8 mouse cellular contexts compared by ENCODE assay signal in genomic region chr16:30008451-30009357, GRCm38 (mm10). TPM values are rescaled to one million over a fixed set of nuclear protein-coding genes. Genes with fewer than 3 reads are reported as not detected.
DNase-seq lines count a peak whose midpoint lies in the region; ATAC-seq and TF ChIP-seq lines count a peak whose summit lies in the region.

No protein-coding gene starts in this region.

- peaks cover 21% of the 10 kb centered on the region for H3K4me1 ChIP-seq in forebrain, embryonic 12.5 days
- H3K4me1 ChIP-seq in heart, embryonic 16.5 days (ENCODE audit: control insufficient read depth, insufficient read depth, low read length): peaks cover 26% of the 10 kb centered on the region
- peaks cover 24% of the 10 kb centered on the region for H3K4me1 ChIP-seq in liver, postnatal 0 days (ENCODE audit: insufficient read depth)
- H3K4me1 ChIP-seq in thymus, adult 2 months (replicated peaks; ENCODE audit: control insufficient read depth, insufficient read depth, low read length): peaks cover 10% of the 10 kb centered on the region

- peak; percentile 95 for ATAC-seq in forebrain, embryonic 12.5 days (ENCODE audit: low FRiP score)
- ATAC-seq in heart, embryonic 16.5 days (replicated peaks; ENCODE audit: extremely low read depth, insufficient read depth, low FRiP score): peak; percentile 97
- ATAC-seq in liver, postnatal 0 days: peak; percentile 86
- peak; percentile 31; the same call in 1 of the 2 replicates for ATAC-seq in neutrophil, adult 5-6 weeks (ENCODE audit: extremely low read depth, insufficient number of reproducible peaks, low FRiP score, poor library complexity, severe bottlenecking)

- no peaks in the 10 kb centered on the region for H3K9me3 ChIP-seq in forebrain, embryonic 12.5 days
- no peaks in the 10 kb centered on the region for H3K9me3 ChIP-seq in heart, embryonic 16.5 days (replicated peaks; ENCODE audit: control insufficient read depth, low read length)
- H3K9me3 ChIP-seq in liver, postnatal 0 days (ENCODE audit: low read length): no peaks in the 10 kb centered on the region

- WGBS in forebrain, embryonic 12.5 days: 1% methylated on average over 40 of the region's 62 CpGs
- WGBS in heart, embryonic 16.5 days: under 1% methylated on average over 60 of the region's 62 CpGs
- 3% methylated on average over 39 of the region's 62 CpGs for WGBS in liver, postnatal 0 days (ENCODE audit: insufficient replicate concordance)
- WGBS in thymus, adult 2 months: 4% methylated on average over 62 of the region's 62 CpGs

- H3K27ac ChIP-seq in forebrain, embryonic 12.5 days: peak overlapping the region; percentile 78
- peak overlapping the region; percentile 96 for H3K27ac ChIP-seq in heart, embryonic 16.5 days (ENCODE audit: low read length)
- H3K27ac ChIP-seq in liver, postnatal 0 days (ENCODE audit: low read depth): peak overlapping the region; percentile 99
- H3K27ac ChIP-seq in thymus, adult 2 months (ENCODE audit: control insufficient read depth, insufficient read depth, low read length): no peak overlapping the region

- no peak for TF ChIP-seq POLR2A in brain, embryonic 14.5 days (IDR thresholded peaks at IDR 0.05; ENCODE audit: borderline replicate concordance, extremely low read depth, insufficient read depth, insufficient read length, poor library complexity, severe bottlenecking)
- no peak for TF ChIP-seq POLR2A in thymus, adult 2 months (IDR thresholded peaks at IDR 0.05; ENCODE audit: control insufficient read depth, extremely low read depth, insufficient read depth, low read length, poor library complexity)

- peak overlapping the region; percentile 46 for H3K4me3 ChIP-seq in forebrain, embryonic 12.5 days (replicated peaks)
- peak overlapping the region; percentile 64 for H3K4me3 ChIP-seq in heart, embryonic 16.5 days (ENCODE audit: low read length)
- H3K4me3 ChIP-seq in liver, postnatal 0 days (ENCODE audit: low read depth, low read length): peak overlapping the region; percentile 62
- peak overlapping the region; percentile 68 for H3K4me3 ChIP-seq in thymus, adult 2 months (ENCODE audit: control insufficient read depth, insufficient read depth, low read length)

- H3K4me2 ChIP-seq in forebrain, embryonic 12.5 days: peak overlapping the region; percentile 88
- H3K4me2 ChIP-seq in heart, embryonic 16.5 days (ENCODE audit: low read depth, low read length): peak overlapping the region; percentile 96
- peak overlapping the region; percentile 85 for H3K4me2 ChIP-seq in liver, postnatal 0 days (ENCODE audit: low read depth, low read length)

- peak; percentile 62 for TF ChIP-seq CTCF in brain, embryonic 14.5 days (IDR thresholded peaks at IDR 0.05; ENCODE audit: borderline replicate concordance, extremely low read depth, insufficient read depth, insufficient read length)
- peak; percentile 40 for TF ChIP-seq CTCF in liver, postnatal 0 days (IDR thresholded peaks at IDR 0.05; ENCODE audit: low read depth)
- peak; percentile 75; the same call in 1 of the 2 replicates for TF ChIP-seq CTCF in thymus, adult 2 months (IDR thresholded peaks at IDR 0.05; ENCODE audit: borderline replicate concordance, control insufficient read depth, extremely low read depth, insufficient read depth, low read length, poor library complexity)

- peak; percentile 63; the same call in 1 of the 2 replicates for TF ChIP-seq EP300 in liver, postnatal 0 days (IDR thresholded peaks at IDR 0.05; ENCODE audit: low read depth)

- peak; percentile 64 for DNase-seq in CD4-positive, CD25-positive, alpha-beta regulatory T cell, adult 2 months (ENCODE audit: low read depth, low spot score)
- DNase-seq in brain, embryonic 14.5 days (ENCODE audit: low read depth): peak; percentile 96
- peak; percentile 92 to 96 for DNase-seq in kidney, postnatal 4 days
- DNase-seq in liver, postnatal 0 days: peak; percentile 82
- peak; percentile 55 for DNase-seq in thymus, adult 2 months

- H3K36me3 ChIP-seq in forebrain, embryonic 12.5 days (replicated peaks): no peaks in the 10 kb centered on the region
- H3K36me3 ChIP-seq in heart, embryonic 16.5 days (ENCODE audit: control insufficient read depth, insufficient read depth): no peaks in the 10 kb centered on the region
- H3K36me3 ChIP-seq in liver, postnatal 0 days (replicated peaks; ENCODE audit: insufficient read depth, low read length): no peaks in the 10 kb centered on the region
- H3K36me3 ChIP-seq in thymus, adult 2 months (ENCODE audit: control insufficient read depth, insufficient read depth, low read length): no peaks in the 10 kb centered on the region

- H3K9ac ChIP-seq in forebrain, embryonic 12.5 days: peak overlapping the region; percentile 58
- H3K9ac ChIP-seq in heart, embryonic 16.5 days (ENCODE audit: low read length): peak overlapping the region; percentile 82
- H3K9ac ChIP-seq in liver, postnatal 0 days (replicated peaks): peak overlapping the region; percentile 82

- peaks cover 50% of the 10 kb centered on the region for H3K27me3 ChIP-seq in forebrain, embryonic 12.5 days
- peaks cover 6% of the 10 kb centered on the region for H3K27me3 ChIP-seq in heart, embryonic 16.5 days (ENCODE audit: control insufficient read depth, insufficient read depth, low read length)
- H3K27me3 ChIP-seq in liver, postnatal 0 days (ENCODE audit: insufficient read depth, low read length): no peaks in the 10 kb centered on the region
- no peaks in the 10 kb centered on the region; the same call in 1 of the 2 replicates for H3K27me3 ChIP-seq in thymus, adult 2 months (ENCODE audit: control insufficient read depth, insufficient read depth, low read length)

RNA-seq across cellular contexts. Expression of gene Hes1, which starts 55.5 kb away (rescaled TPM):
- polyA plus RNA-seq in brain, embryonic 14.5 days (2012; rRNA removed): 44.6 and 58.9 TPM in 2 replicates
- 60.2 and 62.6 TPM in 2 replicates for polyA plus RNA-seq in forebrain, embryonic 12.5 days (2016; fragmentation: Nextera tagmentation; extraction: Ambion mirVana)
- 19.1 and 23.8 TPM in 2 replicates for polyA plus RNA-seq in heart, embryonic 16.5 days (2015; fragmentation: Nextera tagmentation; extraction: Ambion mirVana)
- polyA plus RNA-seq in liver, postnatal 0 days (2015; fragmentation: Nextera tagmentation; extraction: Ambion mirVana): 14.3 and 20.1 TPM in 2 replicates
- total RNA-seq in neutrophil, adult 5-6 weeks (2017): 11.2 and 19.8 TPM in 2 replicates
- polyA plus RNA-seq in thymus, adult 2 months (2012; rRNA removed): 33.4 and 40.6 TPM in 2 replicates

Comparison
In these comparisons a context has a peak if more than half of its experiments do, and no peak if none do; other contexts are left out.
1. ATAC-seq: peak in every context shown above with its lines; median percentile 97 in heart, embryonic 16.5 days; 95 in forebrain, embryonic 12.5 days; 86 in liver, postnatal 0 days; 31 in neutrophil, adult 5-6 weeks.